Mouse (Mus musculus) pancreas, adult 10 weeks (tissue): Measurements from ENCODE around the gene Vmn1r57. TPM values are rescaled to one million over a fixed set of nuclear protein-coding genes. Genes with fewer than 3 reads are reported as not detected.

ENCODE experiments used
- polyA plus RNA-seq: library from polyadenylated mRNA; stranded (reverse); fragments of 350-450 nt; fragmentation: Illumina TruSeq; extraction: RNeasy Lipid Tissue Mini Kit (QIAGEN cat#74804); gene quantifications from one replicate; pipeline ENCODE4 v1.2.3, GENCODE M21; 2015; ENCODE audit warnings: low read depth, low replicate concordance; ENCODE audit not compliant: insufficient read depth

Gene Vmn1r57
- polyA plus RNA-seq = not detected

GRCm38 (mm10) chr7:5218193-5218592, at the start of gene Vmn1r57:
Vmn1r57 (plus strand) TSS chr7:5218493.

DNA sequence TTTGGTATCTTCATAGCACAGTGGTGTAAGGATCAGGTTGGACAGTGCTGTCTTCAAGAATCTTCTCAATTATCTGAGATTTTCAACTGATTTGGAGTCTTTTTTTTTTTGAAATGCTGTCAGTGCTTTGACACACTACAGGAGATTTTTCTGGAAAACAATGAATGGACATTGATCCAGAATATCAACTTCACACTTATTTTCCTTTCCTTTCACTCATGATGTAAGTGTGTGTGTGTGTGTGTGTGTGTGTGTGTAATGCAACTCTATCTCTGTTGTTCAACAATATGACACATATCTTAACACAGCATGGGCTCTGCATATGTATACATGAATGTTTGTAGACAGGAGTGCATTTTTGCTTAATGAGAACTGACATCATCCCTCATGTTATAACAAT, 21.6 kb upstream of the Vmn1r57 start, which contains the start of gene Vmn1r56:
Gene Vmn1r56, minus strand, starts transcription at position 101 of the 400 bp plus-strand sequence.

Other genes starting within 250 kb of the Vmn1r57 start
- gene Sbk3, start 247.3 kb upstream of the Vmn1r57 start, polyA plus RNA-seq = not detected
- 41.7 TPM for gene Zfp579, start 222.3 kb upstream of the Vmn1r57 start, polyA plus RNA-seq
- gene Zfp524, start 204.1 kb upstream of the Vmn1r57 start, polyA plus RNA-seq = 7.4 TPM
- gene Fiz1, start 203.8 kb upstream of the Vmn1r57 start, polyA plus RNA-seq = 6.8 TPM
- not detected for gene Gm44973, start 203.0 kb upstream of the Vmn1r57 start, polyA plus RNA-seq
- gene Zfp865, start 198.1 kb upstream of the Vmn1r57 start, polyA plus RNA-seq = 5.3 TPM
- gene Ccdc106, start 197.9 kb upstream of the Vmn1r57 start, polyA plus RNA-seq = not detected
- gene 4632433K11Rik, start 184.4 kb upstream of the Vmn1r57 start, polyA plus RNA-seq = not detected
- 0.63 TPM for gene Zfp784, start 180.0 kb upstream of the Vmn1r57 start, polyA plus RNA-seq
- gene Zfp580, start 167.0 kb upstream of the Vmn1r57 start, polyA plus RNA-seq = 2.1 TPM
- gene U2af2, start 156.3 kb upstream of the Vmn1r57 start, polyA plus RNA-seq = 46.4 TPM
- gene Epn1, start 138.3 kb upstream of the Vmn1r57 start, polyA plus RNA-seq = 53.1 TPM
- gene Rfpl4, start 101.5 kb upstream of the Vmn1r57 start, polyA plus RNA-seq = not detected
- gene Rasl2-9, start 92.5 kb upstream of the Vmn1r57 start, polyA plus RNA-seq = not detected
- not detected for gene Vmn1r55, start 68.8 kb upstream of the Vmn1r57 start, polyA plus RNA-seq
- not detected for gene Vmn1r56, start 21.7 kb upstream of the Vmn1r57 start, polyA plus RNA-seq
- not detected for gene Gm5065, start 132.0 kb downstream of the Vmn1r57 start, polyA plus RNA-seq
- gene Nlrp2, start 132.5 kb downstream of the Vmn1r57 start, polyA plus RNA-seq = not detected
- gene Vmn1r58, start 194.9 kb downstream of the Vmn1r57 start, polyA plus RNA-seq = not detected
- gene Vmn1r59, start 238.3 kb downstream of the Vmn1r57 start, polyA plus RNA-seq = not detected